Mouse (Mus musculus) hindbrain, embryonic 12.5 days (tissue): ENCODE measurements around the gene Nudt8. TPM values are rescaled to one million over a fixed set of nuclear protein-coding genes. Genes with fewer than 3 reads are reported as not detected.
"Not testable (repeated sequence)": the region's sequence is repeated elsewhere in the genome, so short reads cannot be mapped to it uniquely, and the experiment has no call there.

Source experiments
- ATAC-seq: fragments of 200-750 bp; cut with Nextera tagmentation; 2 replicates; pipeline ENCODE4 v1.8.0; 2017; ENCODE audit warnings: moderate TSS enrichment; ENCODE audit not compliant: low FRiP score
- H3K27ac ChIP-seq: fragments of 300-500 bp; sonication (generic); 2 replicates; pipeline ENCODE4 v1.5.1; 2016; ENCODE audit warnings: mild to moderate bottlenecking
- H3K27me3 ChIP-seq: fragments of 300-500 bp; sonication (generic); 2 replicates; pipeline ENCODE4 v1.6.1; 2016; ENCODE audit warnings: mild to moderate bottlenecking
- H3K36me3 ChIP-seq: fragments of 300-500 bp; sonication (generic); 2 replicates; pipeline ENCODE4 v1.6.1; 2016; ENCODE audit warnings: mild to moderate bottlenecking
- H3K4me1 ChIP-seq: fragments of 300-500 bp; sonication (generic); 2 replicates; pipeline ENCODE4 v1.6.1; 2016
- H3K4me2 ChIP-seq: fragments of 300-500 bp; sonication (generic); replicated peaks from 2 replicates; pipeline ENCODE4 v1.6.1; 2016; ENCODE audit warnings: mild to moderate bottlenecking
- H3K4me3 ChIP-seq: fragments of 300-500 bp; sonication (generic); 2 replicates; pipeline ENCODE4 v1.5.1; 2016; ENCODE audit warnings: mild to moderate bottlenecking
- H3K9ac ChIP-seq: fragments of 300-500 bp; sonication (generic); 2 replicates; pipeline ENCODE4 v1.6.1; 2016; ENCODE audit warnings: mild to moderate bottlenecking, moderate library complexity
- H3K9me3 ChIP-seq: fragments of 300-500 bp; sonication (generic); replicated peaks from 2 replicates; pipeline ENCODE4 v1.6.1; 2016; ENCODE audit warnings: mild to moderate bottlenecking
- WGBS: fragments of 180-500 bp; shearing (Covaris S2); methylation state at CpG from one replicate; pipeline ENCODE4 v1.1.7; 2016; 5-methylcytosine and 5-hydroxymethylcytosine counted together
- polyA plus RNA-seq: library from polyadenylated mRNA; unstranded; fragments of >200 nt; fragmentation: Nextera tagmentation; extraction: Ambion mirVana; gene quantifications from 2 replicates; pipeline ENCODE4 v1.2.1, GENCODE M21; 2016

Gene Nudt8
- polyA plus RNA-seq, 1 experiment from 2014 or later, result 18.7 TPM

DNA sequence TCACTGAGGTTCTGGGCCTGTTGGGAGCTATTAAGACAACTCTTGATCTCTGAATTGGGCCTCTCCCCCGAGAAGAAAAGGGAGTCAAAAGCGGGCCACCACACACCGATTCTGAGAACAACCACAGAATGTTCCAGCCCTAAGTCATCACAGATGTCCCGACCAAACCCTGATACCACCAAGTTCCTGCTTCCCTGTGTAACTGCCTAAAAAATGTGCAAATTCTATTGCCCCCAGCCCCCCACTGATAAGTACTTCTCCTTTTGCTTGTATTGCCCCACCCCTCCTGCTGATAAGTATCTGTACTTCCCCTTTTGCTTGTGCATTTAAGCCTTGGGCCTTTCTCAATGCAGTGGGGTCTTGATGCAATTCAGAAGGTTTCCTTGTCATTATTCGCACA is 43.7 kb downstream of the Nudt8 start:
- not testable (repeated sequence) for H3K27ac ChIP-seq, H3K27me3 ChIP-seq, H3K9me3 ChIP-seq, H3K36me3 ChIP-seq, H3K4me2 ChIP-seq, ATAC-seq, H3K9ac ChIP-seq, H3K4me3 ChIP-seq, H3K4me1 ChIP-seq
- WGBS, result 92% methylated on average over 5 of the region's 5 CpGs

DNA sequence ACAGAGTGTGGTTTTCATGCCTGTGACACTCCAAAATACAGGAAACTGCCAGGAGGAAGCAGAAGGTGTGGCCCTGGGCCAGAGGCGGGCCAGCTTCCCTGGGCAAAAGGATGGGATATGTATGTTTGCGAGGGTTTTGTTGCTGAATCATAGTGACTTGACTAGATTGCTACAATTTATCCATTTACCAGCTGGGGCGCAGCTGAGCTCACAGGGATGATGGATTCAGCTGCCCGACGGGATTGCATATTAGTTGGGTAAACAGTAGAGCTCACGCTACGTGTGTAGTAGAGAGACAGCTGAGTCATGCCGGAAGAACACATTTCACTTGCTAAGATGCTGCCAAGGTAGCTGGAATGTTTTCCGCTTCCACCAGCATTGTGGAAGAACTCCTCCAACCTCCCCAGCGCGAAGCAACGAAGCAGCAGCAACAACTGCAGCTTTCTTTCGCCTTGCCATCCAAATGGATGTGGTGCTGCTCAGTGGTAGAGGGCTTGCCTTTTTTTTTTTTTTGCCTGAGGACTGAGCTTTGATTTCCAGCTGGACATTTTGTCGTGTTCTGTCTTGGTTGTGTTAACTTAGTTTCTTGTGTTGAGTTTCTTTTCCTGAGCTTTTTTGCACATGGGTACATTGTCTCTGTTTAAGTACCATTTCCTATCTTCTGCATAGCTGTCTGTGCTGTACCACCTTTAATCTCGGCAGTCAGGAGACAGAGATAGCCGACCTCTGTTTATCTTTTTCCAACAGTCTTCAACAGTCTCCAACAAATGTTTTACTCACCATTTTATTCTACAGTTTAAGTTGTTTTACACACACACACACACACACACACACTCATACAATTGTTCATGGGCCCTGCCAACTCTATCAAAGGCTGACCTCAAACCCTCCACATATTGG is 45.8 kb downstream of the Nudt8 start, which contains the start of gene Gstp2:
TSS of gene Gstp2 (minus strand) at position 58 of the 900 bp plus-strand sequence.
- Histone ChIP-seq H3K27ac (no peak within 1 kb of the TSS), H3K27me3 (no peaks in the 10 kb centered on the region; the same call in 1 of the 2 replicates), H3K4me3 (no peak within 1 kb of the TSS), H3K9ac (no peak within 1 kb of the TSS), H3K36me3 (no peaks in the 10 kb centered on the region), H3K9me3 (no peaks in the 10 kb centered on the region), H3K4me2 (peak within 1 kb of the TSS; percentile 17; the same call in 1 of the 2 replicates), H3K4me1 (no peaks in the 10 kb centered on the region)
- no peak for ATAC-seq
- WGBS, result 58% methylated on average over 16 of the region's 16 CpGs

DNA sequence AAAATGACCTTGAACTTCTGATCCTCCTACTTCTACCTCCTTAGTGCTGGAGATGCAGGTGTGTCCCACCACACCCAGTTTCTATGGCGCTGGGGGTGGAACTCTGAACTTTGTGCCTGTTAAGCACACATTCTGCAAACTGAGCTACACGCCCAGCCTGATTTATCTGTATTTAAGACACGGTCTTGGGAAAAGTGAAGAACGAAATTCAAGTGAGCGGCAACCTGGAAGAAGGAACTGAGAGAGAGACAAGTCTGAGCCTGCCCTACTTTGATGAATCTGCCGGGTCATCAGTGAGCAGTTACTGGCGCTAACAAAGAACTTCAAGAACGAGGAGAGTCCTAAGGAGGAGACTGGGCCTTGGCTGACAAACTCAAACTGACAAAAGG is 46.5 kb downstream of the Nudt8 start:
- Histone ChIP-seq H3K36me3 (no peaks in the 10 kb centered on the region), H3K4me1 (no peaks in the 10 kb centered on the region), H3K27ac (no peak overlapping the region)

DNA sequence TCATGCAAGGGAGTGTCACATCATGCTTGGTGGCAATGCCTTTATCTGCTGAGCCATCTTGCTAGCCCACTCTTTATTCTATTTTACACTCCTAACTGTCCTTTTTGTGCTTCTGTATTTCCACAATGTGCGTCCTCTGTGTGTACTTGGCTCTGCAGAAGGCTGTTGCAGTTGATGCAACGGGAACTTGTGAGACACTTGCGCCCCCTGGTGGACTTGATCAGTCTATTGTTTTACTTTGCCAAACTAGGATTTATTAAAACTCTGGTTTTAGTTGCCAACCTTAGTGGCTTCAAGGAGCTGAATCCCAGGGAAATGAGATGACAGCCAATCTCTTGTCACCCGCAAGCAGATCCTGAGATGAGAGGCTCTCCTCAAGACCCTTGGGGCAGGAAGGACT is 47.5 kb downstream of the Nudt8 start:
- Histone ChIP-seq H3K4me1 (no peaks in the 10 kb centered on the region), H3K9ac (no peak overlapping the region), H3K4me2 (no peak overlapping the region), H3K27ac (no peak overlapping the region), H3K27me3 (no peaks in the 10 kb centered on the region; the same call in 1 of the 2 replicates), H3K9me3 (no peaks in the 10 kb centered on the region), H3K36me3 (no peaks in the 10 kb centered on the region), H3K4me3 (no peak overlapping the region)
- no peak for ATAC-seq
- 16% methylated on average over 4 of the region's 4 CpGs for WGBS

More for the DNA sequence above, 46.5 kb downstream of the Nudt8 start:
- Histone ChIP-seq H3K4me2 (no peak overlapping the region), H3K27me3 (no peaks in the 10 kb centered on the region; the same call in 1 of the 2 replicates), H3K4me3 (no peak overlapping the region), H3K9me3 (no peaks in the 10 kb centered on the region), H3K9ac (no peak overlapping the region)
- 87% methylated on average over 8 of the region's 8 CpGs for WGBS
- ATAC-seq, result no peak

DNA sequence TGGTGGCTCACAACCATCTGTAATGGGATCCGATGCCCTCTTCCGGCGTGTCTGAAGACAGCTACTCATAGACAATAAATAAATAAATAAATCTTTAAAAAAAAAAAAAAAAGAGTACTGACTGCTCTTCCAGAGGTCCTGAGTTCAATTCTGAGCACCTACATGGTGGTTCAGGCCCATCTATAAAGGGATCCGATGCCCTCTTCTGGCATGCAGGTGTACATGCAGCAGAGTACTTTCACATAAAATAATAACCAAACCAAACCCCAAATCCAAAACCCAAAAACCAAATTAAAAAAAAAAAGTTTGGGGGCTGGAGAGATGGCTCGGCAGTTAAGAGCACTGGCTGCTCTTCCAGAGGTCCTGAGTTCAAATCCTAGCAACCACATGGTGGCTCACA is 48.7 kb downstream of the Nudt8 start:
- not testable (repeated sequence) for H3K27me3 ChIP-seq, H3K4me1 ChIP-seq, H3K9ac ChIP-seq, H3K9me3 ChIP-seq, H3K36me3 ChIP-seq, ATAC-seq, H3K4me3 ChIP-seq, H3K4me2 ChIP-seq, H3K27ac ChIP-seq
- 82% methylated on average over 5 of the region's 5 CpGs for WGBS

DNA sequence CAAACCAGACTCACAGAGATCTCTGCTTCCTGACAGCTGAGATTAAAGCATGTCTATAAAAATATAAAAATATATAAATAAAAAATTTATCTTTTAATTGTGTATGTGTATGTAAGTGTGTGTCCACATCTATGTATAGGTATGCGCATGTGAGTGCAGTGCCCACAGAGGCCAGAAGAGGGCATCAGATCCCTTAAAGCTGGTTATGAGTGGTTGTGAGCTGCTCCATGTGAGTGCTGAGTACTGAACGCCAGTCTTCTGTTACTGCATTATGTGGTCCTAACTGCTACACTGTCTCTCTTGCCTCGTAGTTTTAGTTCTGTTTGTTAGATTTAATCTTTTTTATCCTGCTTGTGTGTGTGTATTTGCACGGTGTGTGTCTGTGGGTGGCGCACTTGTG is 50.6 kb downstream of the Nudt8 start:
- Histone ChIP-seq H3K4me1 (no peaks in the 10 kb centered on the region), H3K4me3 (no peak overlapping the region), H3K27ac (no peak overlapping the region), H3K9me3 (no peaks in the 10 kb centered on the region), H3K36me3 (no peaks in the 10 kb centered on the region), H3K27me3 (no peaks in the 10 kb centered on the region), H3K4me2 (no peak overlapping the region), H3K9ac (no peak overlapping the region)
- 96% methylated on average over 5 of the region's 5 CpGs for WGBS
- no peak for ATAC-seq

Other genes with a start within 250 kb of the Nudt8 start
- 59.3 and 70.8 TPM in 2 replicates for gene Kmt5b, start 233.2 kb upstream of the Nudt8 start, polyA plus RNA-seq
- gene Chka, start 148.8 kb upstream of the Nudt8 start, polyA plus RNA-seq, result 63.2 and 66.8 TPM in 2 replicates
- gene Tcirg1, start 93.4 kb upstream of the Nudt8 start, polyA plus RNA-seq, result 24.9 and 29.9 TPM in 2 replicates
- 180 and 207 TPM in 2 replicates for gene Ndufs8, start 87.8 kb upstream of the Nudt8 start, polyA plus RNA-seq
- gene Aldh3b1, start 70.8 kb upstream of the Nudt8 start, polyA plus RNA-seq, result 1.0 and 1.2 TPM in 2 replicates
- gene Unc93b1, start 65.4 kb upstream of the Nudt8 start, polyA plus RNA-seq, result 8.1 and 8.5 TPM in 2 replicates
- not detected in 2 replicates for gene Aldh3b3, start 41.9 kb upstream of the Nudt8 start, polyA plus RNA-seq
- gene Aldh3b2, start 28.3 kb upstream of the Nudt8 start, polyA plus RNA-seq, result 0.96 and 1.2 TPM in 2 replicates
- gene Acy3, start 14.0 kb upstream of the Nudt8 start, polyA plus RNA-seq, result 2.4 and 2.6 TPM in 2 replicates
- gene Tbx10, start 7.8 kb upstream of the Nudt8 start, polyA plus RNA-seq, result 0.35 and 0.47 TPM in 2 replicates
- gene Gm49405, start within 50 bp of the Nudt8 start, polyA plus RNA-seq, result 3.2 and 4.2 TPM in 2 replicates
- 4.4 and 5.8 TPM in 2 replicates for gene Doc2g, start 2.7 kb downstream of the Nudt8 start, polyA plus RNA-seq
- 187 and 188 TPM in 2 replicates for gene Ndufv1, start 12.2 kb downstream of the Nudt8 start, polyA plus RNA-seq
- 357 and 360 TPM in 2 replicates for gene Gstp1, start 37.4 kb downstream of the Nudt8 start, polyA plus RNA-seq
- 1.5 and 8.3 TPM in 2 replicates for gene Gstp2, start 45.4 kb downstream of the Nudt8 start, polyA plus RNA-seq
- gene Gstp3, start 59.0 kb downstream of the Nudt8 start, polyA plus RNA-seq, result not detected in 2 replicates
- not detected in 2 replicates for gene Cabp2, start 81.0 kb downstream of the Nudt8 start, polyA plus RNA-seq
- gene Cdk2ap2, start 96.6 kb downstream of the Nudt8 start, polyA plus RNA-seq, result 65.6 and 76.9 TPM in 2 replicates
- gene Pitpnm1, start 99.4 kb downstream of the Nudt8 start, polyA plus RNA-seq, result 19.6 and 24.4 TPM in 2 replicates
- 68.8 and 71.3 TPM in 2 replicates for gene Aip, start 125.3 kb downstream of the Nudt8 start, polyA plus RNA-seq
- 0.05 TPM in 1 of 2 replicates, not detected in the other for gene Gpr152, start 139.2 kb downstream of the Nudt8 start, polyA plus RNA-seq
- gene Cabp4, start 143.5 kb downstream of the Nudt8 start, polyA plus RNA-seq, result 0.16 and 0.39 TPM in 2 replicates
- 128 and 131 TPM in 2 replicates for gene Coro1b, start 148.0 kb downstream of the Nudt8 start, polyA plus RNA-seq
- gene Ptprcap, start 153.0 kb downstream of the Nudt8 start, polyA plus RNA-seq, result 1.0 and 1.2 TPM in 2 replicates
- gene Rps6kb2, start 162.8 kb downstream of the Nudt8 start, polyA plus RNA-seq, result 64.8 and 68.2 TPM in 2 replicates
- 4.7 and 5.0 TPM in 2 replicates for gene Carns1, start 174.9 kb downstream of the Nudt8 start, polyA plus RNA-seq
- 0.58 and 1.0 TPM in 2 replicates for gene Tbc1d10c, start 190.7 kb downstream of the Nudt8 start, polyA plus RNA-seq
- gene Ppp1ca, start 191.5 kb downstream of the Nudt8 start, polyA plus RNA-seq, result 662 and 684 TPM in 2 replicates
- gene Rad9a, start 201.1 kb downstream of the Nudt8 start, polyA plus RNA-seq, result 30.5 and 31.2 TPM in 2 replicates
- gene Clcf1, start 213.7 kb downstream of the Nudt8 start, polyA plus RNA-seq, result 2.1 and 2.8 TPM in 2 replicates
- not detected in 2 replicates for gene AC109138.7, start 213.8 kb downstream of the Nudt8 start, polyA plus RNA-seq
- gene Pold4, start 231.3 kb downstream of the Nudt8 start, polyA plus RNA-seq, result 16.2 and 17.2 TPM in 2 replicates